Mouse (Mus musculus) kidney, adult 2 months (tissue): ENCODE results near the gene Arih2.
A peak's percentile ranks its signal among the peaks of the same experiment; 100 is the strongest.

Source experiments
- CTCF ChIP-seq: fragments of 200-500 bp; conservative IDR thresholded peaks from 2 replicates; pipeline ENCODE4 v1.5.1; 2011; ENCODE audit warnings: low read depth, mild to moderate bottlenecking, control low read depth, low read length, moderate library complexity, mixed read lengths; ENCODE audit not compliant: insufficient read depth, insufficient read length
- POLR2A ChIP-seq: fragments of 200-500 bp; IDR thresholded peaks from one replicate; pipeline ENCODE4 v1.6.1; 2011; ENCODE audit warnings: low read depth, low read length, control low read depth

DNA sequence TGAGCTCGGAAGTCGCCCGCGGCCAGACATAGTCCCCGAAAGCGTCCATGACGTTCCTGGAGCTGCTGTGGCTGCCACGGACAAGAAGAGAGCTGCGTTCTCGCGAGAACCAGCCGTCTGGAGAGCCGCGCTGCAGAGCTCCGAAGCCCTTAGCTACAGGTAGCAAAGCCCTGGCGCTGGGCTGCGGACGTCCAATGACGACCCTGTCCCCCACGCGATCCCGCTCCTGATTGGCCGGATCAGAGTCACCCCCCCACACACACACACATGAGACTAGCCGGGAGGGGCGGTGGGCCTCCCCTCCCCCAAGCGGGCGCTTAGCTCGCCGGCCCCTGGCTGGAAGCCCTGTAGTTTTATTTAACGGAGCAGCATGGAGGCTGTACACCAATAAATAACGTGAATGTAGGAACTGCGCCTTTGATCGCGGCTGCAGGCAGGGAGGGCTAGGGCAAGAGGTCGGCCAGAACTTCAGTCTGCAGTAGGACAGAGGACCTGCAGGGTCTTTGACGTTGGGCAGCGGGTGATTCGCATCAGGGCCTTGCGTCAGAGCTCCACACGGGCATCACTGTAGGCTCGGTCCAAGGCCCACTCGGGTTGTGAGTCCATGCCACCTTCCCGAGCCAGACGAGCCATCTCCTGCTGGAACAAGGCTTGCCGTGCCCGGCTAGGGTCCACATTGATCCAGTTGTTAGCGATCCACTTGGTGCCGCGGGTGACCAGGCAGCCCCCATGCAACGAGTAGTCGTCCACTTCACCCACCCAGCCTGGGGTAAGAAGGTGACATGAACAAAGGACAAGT is 70.4 kb downstream of the Arih2 start, which contains the start of gene Wdr6:
- peak; percentile 78 for TF ChIP-seq POLR2A
- TF ChIP-seq CTCF, result no peak
